Mouse (Mus musculus): ENCODE results near the gene Prelid3b. TPM values are rescaled to one million over a fixed set of nuclear protein-coding genes. Genes with fewer than 3 reads are reported as not detected.

Gene Prelid3b
- polyA plus RNA-seq, 1 experiment from 2014 or later: 132 TPM

DNA sequence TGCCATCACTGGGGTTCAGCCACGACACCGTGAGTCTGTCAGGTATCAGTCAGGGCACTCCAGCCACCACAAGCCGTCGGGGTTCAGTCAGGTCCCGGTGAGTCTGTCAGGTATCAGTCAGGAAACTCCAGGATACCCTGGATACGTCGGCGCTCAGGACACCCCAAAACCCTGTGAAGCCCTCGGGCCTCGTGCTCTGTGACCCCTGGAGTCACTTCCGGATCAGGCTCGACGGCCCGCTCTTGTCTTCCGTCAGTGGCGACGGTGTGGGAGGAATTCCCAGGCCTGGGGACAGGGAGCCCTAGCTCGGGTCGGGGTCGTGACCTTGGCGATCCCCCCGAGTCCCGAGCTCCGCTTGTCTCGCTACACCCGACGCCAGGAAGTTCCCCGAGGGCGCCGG is 474 bp downstream of the Prelid3b start:
- H3K27ac ChIP-seq (replicated peaks; ENCODE audit: low read depth, low read length): peak overlapping the region; percentile 75; the same call in 1 of the 2 replicates
- no peaks in the 10 kb centered on the region for H3K9me3 ChIP-seq (ENCODE audit: control insufficient read depth, low read length)
- peak overlapping the region; percentile 84 for H3K4me2 ChIP-seq (ENCODE audit: low read depth, low read length)
- DNase-seq (ENCODE audit: low spot score): no peak
- peaks cover 23% of the 10 kb centered on the region for H3K36me3 ChIP-seq (ENCODE audit: control insufficient read depth, insufficient read depth, low read length)
- 16% methylated on average over 13 of the region's 30 CpGs for WGBS
- no peaks in the 10 kb centered on the region for H3K27me3 ChIP-seq (replicated peaks; ENCODE audit: control insufficient read depth, insufficient read depth, low read length)
- peak overlapping the region; percentile 82 for H3K9ac ChIP-seq (ENCODE audit: low read depth, low read length)
- peak; percentile 13; the same call in 1 of the 2 replicates for ATAC-seq (ENCODE audit: low read depth)
- peak overlapping the region; percentile 68 for H3K4me3 ChIP-seq (ENCODE audit: low read depth, low read length)
- H3K4me1 ChIP-seq (ENCODE audit: control insufficient read depth, insufficient read depth, low read length): peaks cover 10% of the 10 kb centered on the region

DNA sequence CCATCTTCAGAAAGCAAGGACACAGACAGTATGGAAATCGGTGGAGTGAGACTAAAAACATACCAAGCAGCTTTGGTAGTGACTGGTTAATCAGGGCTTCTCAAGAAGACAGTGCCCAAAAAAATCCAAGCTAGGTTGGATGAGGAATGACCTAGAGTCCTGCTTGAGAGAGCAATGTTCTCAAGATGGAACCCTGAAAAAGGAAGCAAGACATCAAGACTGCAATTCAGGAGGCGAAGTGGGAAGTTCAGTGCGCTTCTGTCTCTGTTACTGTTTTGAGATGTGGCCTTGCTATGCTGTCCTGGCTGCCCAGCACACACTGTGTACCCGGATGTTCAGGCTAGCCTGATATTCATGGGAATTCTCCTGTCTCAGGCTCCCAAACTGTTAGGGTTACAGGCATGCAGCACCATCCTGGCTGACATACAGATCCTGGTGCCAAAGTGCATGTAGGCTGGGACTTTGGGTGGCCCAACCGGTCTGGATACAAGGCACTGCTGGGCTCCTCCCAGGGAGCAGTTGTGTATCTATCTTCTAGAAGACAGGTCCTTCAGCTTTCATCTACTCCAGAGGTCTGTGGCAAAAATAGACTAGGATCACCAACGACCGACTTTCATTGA is 2.0 kb downstream of the Prelid3b start:
- Histone ChIP-seq H3K4me1 (ENCODE audit: control insufficient read depth, insufficient read depth, low read length) (peaks cover 10% of the 10 kb centered on the region), H3K9me3 (ENCODE audit: control insufficient read depth, low read length) (no peaks in the 10 kb centered on the region), H3K9ac (ENCODE audit: low read depth, low read length) (no peak overlapping the region), H3K36me3 (ENCODE audit: control insufficient read depth, insufficient read depth, low read length) (peaks cover 38% of the 10 kb centered on the region), H3K27ac (replicated peaks; ENCODE audit: low read depth, low read length) (no peak overlapping the region), H3K27me3 (replicated peaks; ENCODE audit: control insufficient read depth, insufficient read depth, low read length) (no peaks in the 10 kb centered on the region), H3K4me3 (ENCODE audit: low read depth, low read length) (no peak overlapping the region), H3K4me2 (ENCODE audit: low read depth, low read length) (no peak overlapping the region)
- WGBS: 94% methylated on average over 7 of the region's 7 CpGs
- ATAC-seq (ENCODE audit: low read depth) (no peak), DNase-seq (ENCODE audit: low spot score) (no peak)

DNA sequence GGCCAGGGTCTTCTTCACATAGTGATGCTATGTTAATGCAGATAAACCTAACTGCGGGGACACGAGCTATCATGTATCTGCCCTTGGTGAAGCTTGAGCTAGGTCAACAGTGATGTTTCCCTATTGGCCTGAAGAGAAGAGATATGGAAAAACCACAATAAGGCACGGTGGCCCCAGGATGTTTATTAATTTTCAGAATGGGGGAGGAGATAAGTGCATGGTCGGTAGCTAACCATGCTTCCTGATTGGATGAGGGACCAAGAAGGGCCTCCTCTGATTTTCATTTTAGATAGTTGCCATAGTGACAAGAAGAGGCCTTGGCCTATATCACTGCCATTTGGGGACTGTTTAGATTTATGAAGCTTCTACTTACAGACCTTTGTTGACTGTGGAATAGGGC is 2.5 kb downstream of the Prelid3b start:
- Histone ChIP-seq H3K36me3 (ENCODE audit: control insufficient read depth, insufficient read depth, low read length) (peaks cover 43% of the 10 kb centered on the region), H3K4me3 (ENCODE audit: low read depth, low read length) (no peak overlapping the region), H3K27me3 (replicated peaks; ENCODE audit: control insufficient read depth, insufficient read depth, low read length) (no peaks in the 10 kb centered on the region), H3K4me1 (ENCODE audit: control insufficient read depth, insufficient read depth, low read length) (peaks cover 10% of the 10 kb centered on the region), H3K9me3 (ENCODE audit: control insufficient read depth, low read length) (no peaks in the 10 kb centered on the region), H3K27ac (replicated peaks; ENCODE audit: low read depth, low read length) (no peak overlapping the region), H3K9ac (ENCODE audit: low read depth, low read length) (no peak overlapping the region), H3K4me2 (ENCODE audit: low read depth, low read length) (no peak overlapping the region)
- no peak for ATAC-seq (ENCODE audit: low read depth)
- no peak for DNase-seq (ENCODE audit: low spot score)
- 87% methylated on average over 4 of the region's 4 CpGs for WGBS

DNA sequence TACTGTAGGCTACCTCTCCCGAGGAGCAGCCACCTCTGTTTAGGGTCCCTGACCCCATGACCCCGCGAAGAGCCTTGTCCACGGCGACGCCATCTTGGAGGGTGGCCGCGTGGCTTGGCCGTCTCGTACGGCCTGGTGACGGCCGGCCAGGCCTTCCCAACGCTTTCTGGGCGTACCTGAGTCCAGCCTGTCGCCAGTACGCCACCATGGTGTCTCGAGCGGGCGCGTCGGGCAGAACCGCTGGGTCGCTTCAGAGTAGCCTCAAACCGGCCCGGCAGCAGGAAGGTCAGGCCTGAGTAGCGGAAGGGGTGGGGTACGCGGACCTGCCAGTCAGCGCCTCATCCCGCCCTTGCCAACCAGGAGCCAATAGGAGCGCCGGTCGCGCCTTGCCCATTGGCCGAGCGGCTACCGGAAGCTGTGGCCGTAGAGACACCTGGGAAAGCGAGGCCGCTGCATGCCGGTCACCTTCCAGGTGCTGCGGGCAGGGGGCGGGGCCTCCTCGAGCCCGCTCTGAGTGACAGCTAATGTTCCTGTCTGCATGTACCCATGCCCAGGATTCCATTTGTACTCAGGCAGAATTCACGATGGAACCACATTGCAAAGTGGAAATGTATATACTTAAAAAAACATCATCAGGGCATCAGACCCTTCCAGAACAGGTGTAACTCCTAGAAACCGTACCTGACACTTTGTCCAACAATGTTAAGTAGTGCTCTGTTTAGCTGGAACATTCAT is 8.9 kb downstream of the Prelid3b start, which contains the start of gene Atp5e:
Gene Atp5e (minus strand): TSS at position 317 of the 735 bp plus-strand sequence.
- Histone ChIP-seq H3K27ac (replicated peaks; ENCODE audit: low read depth, low read length) (peak within 1 kb of the TSS; percentile 46; the same call in 1 of the 2 replicates), H3K4me2 (ENCODE audit: low read depth, low read length) (peak within 1 kb of the TSS; percentile 98), H3K4me1 (ENCODE audit: control insufficient read depth, insufficient read depth, low read length) (peaks cover 6% of the 10 kb centered on the region), H3K9ac (ENCODE audit: low read depth, low read length) (peak within 1 kb of the TSS; percentile 86), H3K27me3 (replicated peaks; ENCODE audit: control insufficient read depth, insufficient read depth, low read length) (no peaks in the 10 kb centered on the region), H3K4me3 (ENCODE audit: low read depth, low read length) (peak within 1 kb of the TSS; percentile 78), H3K9me3 (ENCODE audit: control insufficient read depth, low read length) (no peaks in the 10 kb centered on the region), H3K36me3 (ENCODE audit: control insufficient read depth, insufficient read depth, low read length) (peaks cover 63% of the 10 kb centered on the region)
- ATAC-seq (ENCODE audit: low read depth) (peak; percentile 100), DNase-seq (ENCODE audit: low spot score) (peak; percentile 96)
- WGBS: 2% methylated on average over 38 of the region's 48 CpGs

DNA sequence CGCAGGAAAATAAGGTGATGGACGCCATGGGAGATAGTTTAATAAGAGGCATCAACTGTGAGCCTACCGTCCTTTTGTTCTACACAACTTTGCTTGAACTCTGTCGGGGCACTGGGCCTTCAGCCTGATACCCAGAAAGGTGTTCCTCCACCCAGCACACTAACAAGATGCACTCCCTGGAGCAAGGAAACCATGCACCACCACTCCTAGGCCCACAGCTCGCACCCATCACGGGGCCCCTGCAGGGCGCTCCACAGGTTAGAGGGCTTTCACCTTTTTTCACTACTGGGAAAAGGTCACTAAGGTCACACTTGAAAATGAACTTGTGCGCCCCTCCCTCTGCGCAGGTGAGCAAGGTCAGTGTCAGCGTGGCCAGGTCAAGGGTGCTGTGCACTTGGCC is 9.5 kb downstream of the Prelid3b start:
- peak overlapping the region; percentile 46; the same call in 1 of the 2 replicates for H3K27ac ChIP-seq (replicated peaks; ENCODE audit: low read depth, low read length)
- ATAC-seq (ENCODE audit: low read depth) (no peak), DNase-seq (ENCODE audit: low spot score) (no peak)
- peaks cover 61% of the 10 kb centered on the region for H3K36me3 ChIP-seq (ENCODE audit: control insufficient read depth, insufficient read depth, low read length)
- H3K4me2 ChIP-seq (ENCODE audit: low read depth, low read length): peak overlapping the region; percentile 98
- peak overlapping the region; percentile 86 for H3K9ac ChIP-seq (ENCODE audit: low read depth, low read length)
- peaks cover 6% of the 10 kb centered on the region for H3K4me1 ChIP-seq (ENCODE audit: control insufficient read depth, insufficient read depth, low read length)
- 40% methylated on average over 9 of the region's 10 CpGs for WGBS
- peak overlapping the region; percentile 78 for H3K4me3 ChIP-seq (ENCODE audit: low read depth, low read length)
- H3K9me3 ChIP-seq (ENCODE audit: control insufficient read depth, low read length): no peaks in the 10 kb centered on the region
- no peaks in the 10 kb centered on the region for H3K27me3 ChIP-seq (replicated peaks; ENCODE audit: control insufficient read depth, insufficient read depth, low read length)

GRCm38 (mm10) chr2:174459365-174459764 is 13.5 kb downstream of the Prelid3b start:
- Histone ChIP-seq H3K4me3 (ENCODE audit: low read depth, low read length) (no peak overlapping the region), H3K27ac (replicated peaks; ENCODE audit: low read depth, low read length) (no peak overlapping the region), H3K9me3 (ENCODE audit: control insufficient read depth, low read length) (no peaks in the 10 kb centered on the region), H3K9ac (ENCODE audit: low read depth, low read length) (no peak overlapping the region), H3K4me2 (ENCODE audit: low read depth, low read length) (no peak overlapping the region), H3K4me1 (ENCODE audit: control insufficient read depth, insufficient read depth, low read length) (peaks cover 6% of the 10 kb centered on the region), H3K36me3 (ENCODE audit: control insufficient read depth, insufficient read depth, low read length) (peaks cover 31% of the 10 kb centered on the region), H3K27me3 (replicated peaks; ENCODE audit: control insufficient read depth, insufficient read depth, low read length) (no peaks in the 10 kb centered on the region)
- ATAC-seq (ENCODE audit: low read depth) (no peak), DNase-seq (ENCODE audit: low spot score) (no peak)
- 60% methylated on average over 2 of the region's 2 CpGs for WGBS

GRCm38 (mm10) chr2:174453681-174454080 is 19.2 kb downstream of the Prelid3b start:
- ATAC-seq (ENCODE audit: low read depth): no peak
- WGBS: 71% methylated on average over 7 of the region's 7 CpGs
- no peaks in the 10 kb centered on the region for H3K9me3 ChIP-seq (ENCODE audit: control insufficient read depth, low read length)
- no peak overlapping the region for H3K9ac ChIP-seq (ENCODE audit: low read depth, low read length)
- H3K27ac ChIP-seq (replicated peaks; ENCODE audit: low read depth, low read length): no peak overlapping the region
- no peaks in the 10 kb centered on the region for H3K4me1 ChIP-seq (ENCODE audit: control insufficient read depth, insufficient read depth, low read length)
- H3K27me3 ChIP-seq (replicated peaks; ENCODE audit: control insufficient read depth, insufficient read depth, low read length): no peaks in the 10 kb centered on the region
- no peak overlapping the region for H3K4me3 ChIP-seq (ENCODE audit: low read depth, low read length)
- H3K36me3 ChIP-seq (ENCODE audit: control insufficient read depth, insufficient read depth, low read length): no peaks in the 10 kb centered on the region
- no peak for DNase-seq (ENCODE audit: low spot score)
- no peak overlapping the region for H3K4me2 ChIP-seq (ENCODE audit: low read depth, low read length)

GRCm38 (mm10) chr2:174450353-174450752 is 22.5 kb downstream of the Prelid3b start, which contains the start of gene Tubb1:
Tubb1 (plus strand) TSS chr2:174450695.
- H3K27me3 ChIP-seq (replicated peaks; ENCODE audit: control insufficient read depth, insufficient read depth, low read length): no peaks in the 10 kb centered on the region
- no peak within 1 kb of the TSS for H3K4me3 ChIP-seq (ENCODE audit: low read depth, low read length)
- no peak within 1 kb of the TSS for H3K27ac ChIP-seq (replicated peaks; ENCODE audit: low read depth, low read length)
- 0 out of 2 replicates have a peak, but pooled peaks cover 8% of the 10 kb centered on the region for H3K4me1 ChIP-seq (ENCODE audit: control insufficient read depth, insufficient read depth, low read length)
- DNase-seq (ENCODE audit: low spot score) (no peak), ATAC-seq (ENCODE audit: low read depth) (no peak)
- 73% methylated on average over 3 of the region's 4 CpGs for WGBS
- H3K36me3 ChIP-seq (ENCODE audit: control insufficient read depth, insufficient read depth, low read length): no peaks in the 10 kb centered on the region
- H3K9ac ChIP-seq (ENCODE audit: low read depth, low read length): no peak within 1 kb of the TSS
- no peaks in the 10 kb centered on the region for H3K9me3 ChIP-seq (ENCODE audit: control insufficient read depth, low read length)
- H3K4me2 ChIP-seq (ENCODE audit: low read depth, low read length): no peak within 1 kb of the TSS
